Mouse (Mus musculus) ES-E14 (cell line): Measurements from ENCODE around the gene Prok2.

Source experiments
- CHD2 ChIP-seq: IDR thresholded peaks from 2 replicates; pipeline ENCODE4 v1.6.1; 2014; ENCODE audit warnings: mild to moderate bottlenecking, low read depth, low read length, inconsistent platforms
- HCFC1 ChIP-seq: IDR thresholded peaks from 2 replicates; pipeline ENCODE4 v1.6.1; 2012; ENCODE audit warnings: low read length, inconsistent platforms, borderline replicate concordance; ENCODE audit not compliant: insufficient read depth
- MAFK ChIP-seq: IDR thresholded peaks from 2 replicates; pipeline ENCODE4 v1.6.1; 2014; ENCODE audit warnings: mild to moderate bottlenecking, low read depth, low read length, inconsistent platforms; ENCODE audit not compliant: insufficient read depth
- ZC3H11A ChIP-seq: IDR thresholded peaks from 2 replicates; pipeline ENCODE4 v1.6.1; 2012; ENCODE audit warnings: low read depth, mild to moderate bottlenecking, inconsistent platforms, low read length, borderline replicate concordance
- ZNF384 ChIP-seq: IDR thresholded peaks from 2 replicates; pipeline ENCODE4 v1.6.1; 2012; ENCODE audit warnings: low read depth, low read length, inconsistent platforms

- TF ChIP-seq ZC3H11A (no peak), MAFK (no peak), CHD2 (no peak), HCFC1 (no peak), ZNF384 (no peak)
Measured at GRCm38 (mm10) chr6:99731926-99732325, 5.7 kb upstream of the Prok2 start.
